Mouse (Mus musculus): ENCODE data around the gene Riox1.

- no peak for TF ChIP-seq CTCF (IDR thresholded peaks at IDR 0.05; ENCODE audit: extremely low read depth, insufficient read depth, low read length)
- no peak for TF ChIP-seq POLR2A (IDR thresholded peaks at IDR 0.05; ENCODE audit: extremely low read depth, insufficient read depth, low read length)
These were observed 14.8 kb downstream of the Riox1 start for GRCm38 (mm10) chr12:83965235-83965634.
